Mouse (Mus musculus) left cerebral cortex, postnatal 4 days (tissue): ENCODE data around the gene Lgi4. TPM values are rescaled to one million over a fixed set of nuclear protein-coding genes. Genes with fewer than 3 reads are reported as not detected.

Experiments
- DNase-seq: peaks from one replicate; pipeline ENCODE4 v3.0.0-alpha.2; 2022
- intact Hi-C: fragments of 180-260 bp; cut with DNase I; formaldehyde crosslinking; loops from one replicate; pipeline ENCODE4 v1.15.1; 2025
- total RNA-seq, 2 experiments: library from RNA; stranded (reverse); gene quantifications; 2 replicates each; pipeline ENCODE4 v1.2.3; 2021

Lgi4 gene
- total RNA-seq, 2 experiments from 2014 or later, result 2.4 to 2.7 TPM

- intact Hi-C loops, result no loop called here
- peak; percentile 7 for DNase-seq
These were observed 15.5 kb downstream of the Lgi4 start for GRCm38 (mm10) chr7:31074713-31075069.

GRCm38 (mm10) chr7:31076492-31076891, 17.4 kb downstream of the Lgi4 start, which contains the start of gene Fxyd3:
Gene Fxyd3, minus strand, starts transcription at chr7:31076704.
- intact Hi-C loops, result no loop called here
- DNase-seq, result no peak

GRCm38 (mm10) chr7:31077470-31077869, 18.3 kb downstream of the Lgi4 start:
- intact Hi-C loops, result no loop called here

GRCm38 (mm10) chr7:31077885-31078445, 18.8 kb downstream of the Lgi4 start:
- no peak for DNase-seq
- intact Hi-C loops, result no loop called here

More at GRCm38 (mm10) chr7:31077470-31077869, 18.3 kb downstream of the Lgi4 start:
- DNase-seq, result no peak

- intact Hi-C loops, result no loop called here
- DNase-seq, result no peak
These were observed 20.5 kb downstream of the Lgi4 start for GRCm38 (mm10) chr7:31079670-31080069.

GRCm38 (mm10) chr7:31080611-31081010, 21.5 kb downstream of the Lgi4 start:
- DNase-seq, result no peak
- intact Hi-C loops, result no loop called here

GRCm38 (mm10) chr7:31081106-31081505, 22.0 kb downstream of the Lgi4 start:
- DNase-seq, result no peak
- intact Hi-C loops, result no loop called here

GRCm38 (mm10) chr7:31082106-31082505, 23.0 kb downstream of the Lgi4 start:
- DNase-seq, result no peak
- intact Hi-C loops, result no loop called here

GRCm38 (mm10) chr7:31082831-31083588, 23.9 kb downstream of the Lgi4 start:
- peak; percentile 65 for DNase-seq
- intact Hi-C loops, result no loop called here

GRCm38 (mm10) chr7:31084140-31084539, 25.0 kb downstream of the Lgi4 start:
- intact Hi-C loops, result no loop called here
- DNase-seq, result no peak

- intact Hi-C loops, result no loop called here
- peak; percentile 41 for DNase-seq
These were observed 26.0 kb downstream of the Lgi4 start for GRCm38 (mm10) chr7:31085171-31085570.

- no peak for DNase-seq
These were observed 27.1 kb downstream of the Lgi4 start for GRCm38 (mm10) chr7:31086175-31086755.

GRCm38 (mm10) chr7:31087262-31087661, 28.1 kb downstream of the Lgi4 start:
- no peak for DNase-seq
- intact Hi-C loops, result no loop called here

More at GRCm38 (mm10) chr7:31086175-31086755, 27.1 kb downstream of the Lgi4 start:
- intact Hi-C loops, result no loop called here

GRCm38 (mm10) chr7:31088206-31088605, 29.1 kb downstream of the Lgi4 start:
- DNase-seq, result no peak
- intact Hi-C loops, result no loop called here

GRCm38 (mm10) chr7:31089721-31090120, 30.6 kb downstream of the Lgi4 start:
- no peak for DNase-seq
- intact Hi-C loops, result no loop called here

- intact Hi-C loops, result no loop called here
- DNase-seq, result no peak
These were observed 35.8 kb downstream of the Lgi4 start for GRCm38 (mm10) chr7:31094774-31095501.

GRCm38 (mm10) chr7:31096892-31097564, 37.9 kb downstream of the Lgi4 start:
- no peak for DNase-seq
- intact Hi-C loops, result no loop called here

- DNase-seq, result peak; percentile 95
- intact Hi-C loops, result no loop called here
These were observed 38.6 kb downstream of the Lgi4 start for GRCm38 (mm10) chr7:31097583-31098248.

- DNase-seq, result no peak
These were observed 39.8 kb downstream of the Lgi4 start for GRCm38 (mm10) chr7:31098697-31099611.

More at GRCm38 (mm10) chr7:31098697-31099611, 39.8 kb downstream of the Lgi4 start:
- intact Hi-C loops, result no loop called here
